Mouse (Mus musculus): ENCODE data around the gene Tef.

The Tef gene

DNA sequence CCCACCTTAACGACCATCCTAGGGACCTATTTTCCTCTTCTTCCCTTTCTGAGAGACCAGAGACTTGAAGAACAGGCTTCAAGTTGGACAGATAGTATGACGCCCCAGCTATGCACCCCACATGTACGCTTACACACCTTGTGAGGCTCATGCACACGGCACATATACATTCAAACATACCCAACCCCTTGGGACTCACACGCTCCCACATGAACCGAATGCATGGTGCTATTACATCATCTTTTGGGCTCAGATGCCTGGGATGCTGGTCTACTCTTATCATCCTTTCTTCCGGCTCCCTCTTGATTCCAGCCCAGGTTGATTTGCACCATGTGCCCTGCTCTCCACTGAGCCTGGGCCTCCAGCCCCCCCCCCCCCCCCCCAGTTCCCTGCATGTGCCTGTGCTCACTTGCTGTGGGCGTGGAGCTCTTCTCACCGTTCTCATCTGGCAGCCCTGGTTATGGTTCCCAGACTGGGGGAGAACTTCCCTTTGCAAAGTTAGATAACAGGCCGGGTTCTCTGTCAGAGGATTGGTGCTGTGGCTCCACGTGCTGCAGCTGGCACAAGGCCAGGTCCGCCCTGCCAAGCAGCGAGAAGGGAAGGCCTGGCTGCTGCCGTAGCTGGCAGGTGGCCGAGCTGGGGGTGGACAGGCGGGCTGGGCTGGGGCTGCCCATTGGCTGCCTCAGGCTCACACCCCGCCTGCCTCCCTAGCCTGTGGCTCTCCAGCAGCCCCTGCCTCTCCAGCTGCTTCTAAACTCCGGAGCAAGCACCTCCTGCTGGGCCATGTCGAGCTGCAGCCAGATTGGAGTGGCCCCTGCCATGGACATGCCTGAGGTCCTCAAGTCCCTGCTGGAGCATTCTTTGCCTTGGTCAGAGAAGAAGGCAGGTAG is at the start of gene Tef:
Tef (plus strand) TSS at position 421 of the 890 bp plus-strand sequence.
- DNase-seq = peak; percentile 99 to 100

GRCm38 (mm10) chr15:81753669-81754068 is 48.6 kb upstream of the Tef start:
- no peak for DNase-seq

- no peak for DNase-seq
These were observed 43.5 kb upstream of the Tef start for GRCm38 (mm10) chr15:81758701-81759100.

- no peak for DNase-seq
These were observed 42.7 kb upstream of the Tef start for GRCm38 (mm10) chr15:81759542-81759941.

DNA sequence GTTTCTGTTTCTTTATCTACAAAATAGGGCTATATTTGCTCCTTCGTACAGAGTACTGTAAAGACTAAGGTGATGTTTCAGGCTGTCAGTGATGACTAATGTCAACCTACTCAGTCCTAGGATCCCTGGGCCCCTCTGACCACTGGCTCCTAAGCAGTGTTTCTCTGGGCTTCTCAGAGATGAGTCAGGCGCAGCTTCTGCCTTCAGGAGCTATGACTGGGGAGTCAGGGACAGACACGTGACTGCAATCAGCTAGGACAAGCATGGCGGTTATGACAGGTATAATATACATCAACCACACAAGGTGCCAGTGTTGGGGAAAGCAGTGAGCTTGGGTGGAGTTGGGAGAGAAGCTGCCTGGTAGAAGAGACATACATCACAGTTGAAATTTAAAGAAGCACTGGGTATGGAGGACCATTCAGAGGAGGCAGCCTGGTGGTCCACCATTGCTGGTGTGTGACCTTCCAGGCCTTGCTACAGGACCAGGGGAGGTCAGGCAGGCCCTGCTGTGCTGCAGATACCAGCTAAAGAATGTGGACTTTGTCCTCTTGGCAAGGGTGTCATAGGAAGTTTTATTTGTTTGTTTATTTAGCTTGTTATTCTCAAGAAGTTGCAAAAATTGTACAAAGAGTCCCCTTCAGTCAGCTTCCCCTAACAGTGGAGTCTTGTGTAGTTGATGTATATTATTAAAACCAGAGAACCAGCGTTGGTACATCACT is 41.7 kb upstream of the Tef start:
- DNase-seq = no peak

DNA sequence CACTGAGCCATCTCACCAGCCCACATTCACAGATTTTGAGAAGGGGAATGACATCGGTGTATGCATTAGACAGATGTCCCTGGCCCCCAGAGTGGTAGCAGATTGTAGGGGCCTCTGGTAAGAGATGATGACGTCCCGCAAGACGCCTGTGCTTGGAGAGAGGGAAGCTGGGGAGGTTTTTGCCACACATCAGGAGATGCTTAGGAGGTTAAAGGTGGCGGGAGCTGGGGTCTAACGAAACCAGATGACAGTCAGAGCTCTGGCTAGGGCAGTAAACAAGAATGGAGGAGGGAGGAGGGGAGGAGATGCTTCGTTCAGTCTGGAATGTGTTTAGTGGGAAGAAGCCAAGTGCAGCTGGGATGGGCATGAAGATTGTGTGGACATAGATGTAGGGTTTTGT is 40.8 kb upstream of the Tef start:
- DNase-seq = no peak

DNA sequence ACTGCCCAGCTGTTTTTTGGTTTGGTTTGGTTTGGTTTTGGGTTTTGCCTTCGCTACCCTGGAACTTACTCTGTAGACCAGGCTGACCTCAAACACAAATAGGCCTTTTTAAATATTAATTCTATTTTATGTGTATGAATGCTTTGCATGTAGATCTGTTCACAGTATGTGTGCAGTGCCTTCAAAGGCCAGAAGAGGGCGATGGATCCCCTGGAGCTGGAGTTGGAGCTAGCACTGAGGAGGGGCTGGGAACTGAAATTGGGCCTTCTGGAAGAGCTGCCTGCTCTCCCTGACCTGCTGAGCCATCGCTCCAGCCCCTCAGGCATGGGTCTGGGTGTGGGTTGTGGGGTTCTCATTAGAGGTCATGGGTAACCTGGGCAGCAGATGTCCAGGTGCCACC is 40.3 kb upstream of the Tef start:
- DNase-seq = no peak

DNA sequence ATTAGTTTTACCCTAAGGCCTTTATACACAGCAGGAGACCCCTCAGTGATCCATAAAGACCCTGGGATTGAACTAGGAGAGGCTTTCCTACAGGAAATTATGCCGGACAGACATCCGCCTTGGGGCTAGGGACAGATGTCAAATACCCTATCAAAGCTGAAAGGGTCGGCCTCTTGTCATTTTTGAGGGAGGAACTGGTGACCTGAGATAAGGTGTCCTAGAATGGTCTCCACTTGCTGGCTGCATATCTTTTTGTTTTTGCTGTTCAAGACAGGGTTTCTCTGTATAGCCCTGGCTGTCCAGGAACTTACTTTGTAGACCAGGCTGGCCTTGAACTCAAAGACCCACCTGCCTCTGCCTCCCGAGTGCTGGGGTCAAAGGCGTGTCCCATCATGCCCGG is 37.6 kb upstream of the Tef start:
- no peak for DNase-seq

DNA sequence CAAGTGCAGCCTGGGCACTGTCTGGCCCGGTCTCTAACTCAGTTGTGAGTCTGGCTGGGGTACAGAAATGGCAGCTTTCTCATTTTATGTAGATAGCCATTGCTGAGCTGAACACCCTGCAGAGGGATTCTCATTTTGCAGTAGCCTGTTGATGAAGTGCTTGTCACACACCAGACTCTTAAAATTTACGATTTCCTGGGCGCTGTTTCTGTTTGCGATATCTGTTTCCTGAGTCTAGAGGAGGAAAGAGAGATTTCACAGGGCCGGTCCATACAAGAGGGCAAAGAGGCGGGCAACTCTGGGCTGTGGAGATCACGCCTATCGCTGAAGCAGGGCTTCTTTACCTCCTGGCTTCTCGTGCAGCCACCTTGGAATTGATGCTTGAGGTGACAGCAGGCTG is 36.6 kb upstream of the Tef start:
- DNase-seq = no peak

DNA sequence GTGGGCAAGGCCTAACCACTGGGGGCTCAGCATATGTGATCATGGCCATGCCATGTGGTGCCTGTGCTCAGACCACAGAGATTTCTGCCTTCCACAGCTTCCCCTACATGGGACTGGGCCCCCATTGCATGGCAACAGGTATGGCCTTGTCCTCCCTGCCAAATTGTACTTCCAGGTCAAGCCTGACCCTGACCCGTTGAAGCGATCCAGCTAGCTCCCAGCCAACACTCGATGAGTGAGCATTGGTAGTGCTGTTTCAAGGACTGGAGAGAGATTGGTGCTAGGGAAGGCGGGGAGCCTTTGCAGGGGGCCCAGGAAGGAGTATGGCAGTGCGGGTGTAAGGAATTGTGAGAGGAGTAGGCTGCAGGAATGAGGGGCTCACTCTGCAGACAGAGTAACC is 35.8 kb upstream of the Tef start:
- no peak for DNase-seq

DNA sequence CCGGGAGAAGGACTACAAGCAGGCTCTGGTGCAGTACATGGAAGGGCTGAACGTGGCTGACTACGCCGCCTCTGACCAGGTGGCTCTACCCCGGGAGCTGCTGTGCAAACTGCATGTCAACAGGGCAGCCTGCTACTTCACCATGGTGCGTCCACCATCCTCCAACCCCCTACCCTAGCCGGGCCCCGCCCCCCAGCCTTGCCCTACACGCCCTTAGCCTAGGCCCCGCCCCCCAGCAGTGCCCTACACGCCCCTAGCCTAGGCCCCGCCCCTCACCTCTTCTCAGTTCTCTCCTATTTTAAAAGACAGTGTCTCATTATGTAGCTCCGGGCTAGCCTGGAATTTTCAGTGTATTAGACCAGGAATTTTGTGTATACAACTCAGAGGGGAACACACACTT is 33.2 kb upstream of the Tef start:
- no peak for DNase-seq

GRCm38 (mm10) chr15:81772431-81773120 is 29.6 kb upstream of the Tef start:
- DNase-seq = no peak

DNA sequence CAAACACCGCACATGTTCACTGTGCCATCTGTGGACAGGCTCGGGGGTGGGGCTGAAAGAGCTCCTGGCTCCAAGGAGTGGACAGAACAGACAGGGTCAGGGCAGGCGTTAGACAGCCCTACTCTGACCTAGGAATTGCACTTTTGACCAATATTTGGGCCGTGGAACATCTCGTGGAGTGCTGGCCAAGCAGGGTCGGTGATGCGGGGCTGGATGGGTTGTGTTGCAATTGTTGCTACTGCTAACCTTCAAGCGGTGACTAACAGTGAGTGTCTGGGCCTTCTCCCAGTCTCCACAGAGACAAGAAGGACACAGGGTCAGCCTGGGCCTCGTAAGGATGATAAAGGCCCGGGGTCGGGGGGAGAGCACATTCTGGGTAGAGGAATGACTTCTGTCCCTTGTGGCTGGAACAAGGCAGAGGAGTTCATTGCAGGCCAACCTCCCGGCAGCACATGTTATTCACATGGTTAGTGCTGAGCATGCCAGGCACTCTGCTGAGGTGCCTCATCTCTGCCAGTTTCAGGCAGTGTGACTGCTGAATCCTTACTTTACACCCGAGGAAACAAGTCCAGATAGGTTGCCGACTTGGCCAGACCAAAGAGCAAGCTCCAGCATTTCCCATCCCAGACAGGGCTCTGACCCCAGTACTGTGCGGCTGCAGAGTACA is 27.6 kb upstream of the Tef start:
- no peak for DNase-seq

GRCm38 (mm10) chr15:81776631-81777422 is 25.4 kb upstream of the Tef start:
- DNase-seq = no peak

- no peak for DNase-seq
These were observed 20.4 kb upstream of the Tef start for GRCm38 (mm10) chr15:81781816-81782215.

GRCm38 (mm10) chr15:81784762-81785161 is 17.5 kb upstream of the Tef start:
- no peak for DNase-seq

GRCm38 (mm10) chr15:81785701-81786100 is 16.5 kb upstream of the Tef start:
- DNase-seq = no peak

- no peak for DNase-seq
These were observed 14.7 kb upstream of the Tef start for GRCm38 (mm10) chr15:81787525-81787924.

DNA sequence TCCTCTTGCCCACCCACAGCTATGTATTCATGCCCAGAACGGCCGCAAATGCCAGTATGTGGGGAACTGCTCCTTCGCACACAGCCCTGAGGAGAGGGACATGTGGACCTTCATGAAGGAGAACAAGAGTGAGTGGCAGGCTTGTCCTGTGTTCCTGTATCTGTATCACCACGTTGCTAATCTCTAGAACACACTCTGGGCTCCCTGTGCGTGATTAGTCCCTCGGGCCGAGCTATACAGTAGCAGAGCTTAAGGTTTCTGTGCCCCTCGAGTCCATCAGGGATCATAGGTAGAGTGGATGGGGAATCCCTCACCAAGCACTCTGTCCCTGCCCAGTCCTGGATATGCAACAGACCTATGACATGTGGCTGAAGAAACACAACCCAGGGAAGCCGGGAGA is 9.8 kb upstream of the Tef start:
- no peak for DNase-seq

DNA sequence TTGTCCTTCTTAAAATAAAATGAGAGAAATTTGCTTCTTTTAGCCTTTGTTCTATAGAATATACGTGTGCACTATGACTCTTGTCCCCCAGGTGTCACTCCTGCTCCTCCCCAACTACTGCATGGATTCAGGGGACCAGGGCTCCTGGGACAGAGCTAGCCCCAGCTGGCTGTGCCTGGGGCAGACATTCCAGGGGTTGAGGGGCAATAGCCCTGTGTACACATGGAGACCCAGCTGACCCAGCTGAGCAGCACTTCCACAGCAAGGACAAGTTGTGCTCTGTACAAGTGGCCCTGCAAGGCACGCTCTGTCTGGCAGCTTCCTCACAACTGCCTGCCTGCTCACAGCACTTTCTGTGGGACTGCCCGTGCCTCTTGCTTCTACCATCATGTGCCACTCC is 6.0 kb upstream of the Tef start:
- DNase-seq = peak; percentile 60 to 88

GRCm38 (mm10) chr15:81797861-81798260 is 4.4 kb upstream of the Tef start:
- DNase-seq = no peak

- no peak for DNase-seq
These were observed 3.8 kb upstream of the Tef start for GRCm38 (mm10) chr15:81798421-81798820.

Data from lung, postnatal 4 days (tissue).